Mouse (Mus musculus): ENCODE data around the gene Wdr43. TPM values are rescaled to one million over a fixed set of nuclear protein-coding genes. Genes with fewer than 3 reads are reported as not detected.
"Not testable (repeated sequence)": the region's sequence is repeated elsewhere in the genome, so short reads cannot be mapped to it uniquely, and the experiment has no call there.

Wdr43 gene
- polyA plus RNA-seq, 1 experiment from 2014 or later: 89.9 TPM

GRCm38 (mm10) chr17:71633350-71633749 is 17.7 kb downstream of the Wdr43 start:
- H3K4me2 ChIP-seq (ENCODE audit: low read depth): no peak overlapping the region
- 87% methylated on average over 8 of the region's 8 CpGs for WGBS
- ATAC-seq (ENCODE audit: insufficient read depth, low FRiP score, low TSS enrichment): no peak
- H3K36me3 ChIP-seq (ENCODE audit: control insufficient read depth, insufficient read depth, low read length): peaks cover 7% of the 10 kb centered on the region
- no peak overlapping the region for H3K4me3 ChIP-seq (ENCODE audit: low read depth, low read length)
- no peaks in the 10 kb centered on the region for H3K4me1 ChIP-seq (ENCODE audit: control insufficient read depth, insufficient read depth, low read length)
- H3K9ac ChIP-seq (ENCODE audit: low read length): no peak overlapping the region
- no peak for DNase-seq (ENCODE audit: low spot score)
- no peaks in the 10 kb centered on the region for H3K27me3 ChIP-seq (ENCODE audit: control insufficient read depth, insufficient read depth, low read length)
- no peak overlapping the region for H3K27ac ChIP-seq (ENCODE audit: low read depth, low read length)
- no peaks in the 10 kb centered on the region for H3K9me3 ChIP-seq (ENCODE audit: control insufficient read depth, low read length)

DNA sequence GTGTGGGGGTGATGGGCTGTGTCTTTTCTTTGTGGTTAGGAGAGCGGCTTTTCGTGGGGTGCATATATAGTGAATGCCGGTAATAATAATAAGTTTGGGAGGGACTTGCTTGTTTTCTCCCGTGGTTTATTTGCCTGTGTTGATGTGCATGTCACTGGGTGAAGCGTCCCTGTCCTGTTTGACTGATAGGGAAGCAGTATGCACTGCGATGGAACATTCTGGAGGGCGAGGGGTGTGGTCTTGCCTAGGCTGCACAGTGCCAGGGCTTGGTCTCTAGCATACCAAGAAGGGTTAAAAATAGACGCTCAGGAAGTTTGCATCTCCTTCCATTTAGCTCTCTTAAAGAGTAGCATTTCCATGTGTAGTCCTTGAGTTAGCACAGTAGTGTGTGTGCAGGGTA is 21.1 kb downstream of the Wdr43 start:
- Histone ChIP-seq H3K4me2 (ENCODE audit: low read depth) (no peak overlapping the region), H3K27me3 (ENCODE audit: control insufficient read depth, insufficient read depth, low read length) (no peaks in the 10 kb centered on the region), H3K4me1 (ENCODE audit: control insufficient read depth, insufficient read depth, low read length) (no peaks in the 10 kb centered on the region), H3K9me3 (ENCODE audit: control insufficient read depth, low read length) (no peaks in the 10 kb centered on the region), H3K27ac (ENCODE audit: low read depth, low read length) (no peak overlapping the region), H3K36me3 (ENCODE audit: control insufficient read depth, insufficient read depth, low read length) (peaks cover 11% of the 10 kb centered on the region), H3K4me3 (ENCODE audit: low read depth, low read length) (no peak overlapping the region), H3K9ac (ENCODE audit: low read length) (no peak overlapping the region)
- 94% methylated on average over 8 of the region's 8 CpGs for WGBS
- DNase-seq (ENCODE audit: low spot score) (no peak), ATAC-seq (ENCODE audit: insufficient read depth, low FRiP score, low TSS enrichment) (no peak)

DNA sequence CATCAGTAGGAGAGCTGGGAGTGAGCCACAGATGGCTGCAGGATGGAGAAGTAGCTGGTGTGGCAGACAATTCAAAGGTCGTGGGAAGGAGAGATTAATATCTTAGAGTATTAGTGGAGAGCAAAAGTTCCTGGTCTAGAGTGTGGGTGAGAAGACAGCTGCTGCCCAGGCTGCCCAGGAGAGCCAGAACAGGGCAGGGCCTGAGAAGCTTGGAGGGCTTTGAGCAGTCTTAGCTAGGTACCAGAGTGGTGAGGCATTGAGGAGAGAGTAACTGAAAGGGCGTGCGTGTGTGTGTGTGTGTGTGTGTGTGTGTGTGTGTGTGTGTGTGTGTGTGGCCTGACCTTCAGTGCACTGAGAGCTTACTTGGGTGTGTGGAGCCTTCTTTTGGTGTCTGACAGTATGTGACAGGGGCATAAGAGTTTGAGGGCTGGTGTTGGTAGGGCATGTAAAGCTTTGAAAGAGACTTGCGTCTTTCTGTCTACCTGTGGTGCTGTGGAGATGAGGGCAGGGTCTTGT is 22.1 kb downstream of the Wdr43 start:
- no peak overlapping the region for H3K27ac ChIP-seq (ENCODE audit: low read depth, low read length)
- H3K9ac ChIP-seq (ENCODE audit: low read length): no peak overlapping the region
- H3K4me1 ChIP-seq (ENCODE audit: control insufficient read depth, insufficient read depth, low read length): no peaks in the 10 kb centered on the region
- no peak for ATAC-seq (ENCODE audit: insufficient read depth, low FRiP score, low TSS enrichment)
- H3K27me3 ChIP-seq (ENCODE audit: control insufficient read depth, insufficient read depth, low read length): no peaks in the 10 kb centered on the region
- H3K4me3 ChIP-seq (ENCODE audit: low read depth, low read length): no peak overlapping the region
- DNase-seq (ENCODE audit: low spot score): no peak
- H3K9me3 ChIP-seq (ENCODE audit: control insufficient read depth, low read length): no peaks in the 10 kb centered on the region
- peaks cover 11% of the 10 kb centered on the region for H3K36me3 ChIP-seq (ENCODE audit: control insufficient read depth, insufficient read depth, low read length)
- no peak overlapping the region for H3K4me2 ChIP-seq (ENCODE audit: low read depth)
- WGBS: 91% methylated on average over 4 of the region's 4 CpGs

GRCm38 (mm10) chr17:71639056-71639455 is 23.4 kb downstream of the Wdr43 start:
- not testable (repeated sequence) for H3K4me2 ChIP-seq (ENCODE audit: low read depth); DNase-seq (ENCODE audit: low spot score); H3K4me3 ChIP-seq (ENCODE audit: low read depth, low read length); H3K9ac ChIP-seq (ENCODE audit: low read length); H3K36me3 ChIP-seq (ENCODE audit: control insufficient read depth, insufficient read depth, low read length); H3K27me3 ChIP-seq (ENCODE audit: control insufficient read depth, insufficient read depth, low read length); H3K9me3 ChIP-seq (ENCODE audit: control insufficient read depth, low read length); H3K4me1 ChIP-seq (ENCODE audit: control insufficient read depth, insufficient read depth, low read length); H3K27ac ChIP-seq (ENCODE audit: low read depth, low read length); ATAC-seq (ENCODE audit: insufficient read depth, low FRiP score, low TSS enrichment)
- 87% methylated on average over 5 of the region's 5 CpGs for WGBS

GRCm38 (mm10) chr17:71640421-71641085 is 24.9 kb downstream of the Wdr43 start:
- peaks cover 4% of the 10 kb centered on the region; the same call in 1 of the 2 replicates for H3K36me3 ChIP-seq (ENCODE audit: control insufficient read depth, insufficient read depth, low read length)
- no peak overlapping the region for H3K27ac ChIP-seq (ENCODE audit: low read depth, low read length)
- no peak overlapping the region for H3K4me2 ChIP-seq (ENCODE audit: low read depth)
- 93% methylated on average over 9 of the region's 9 CpGs for WGBS
- no peak overlapping the region for H3K9ac ChIP-seq (ENCODE audit: low read length)
- no peaks in the 10 kb centered on the region for H3K9me3 ChIP-seq (ENCODE audit: control insufficient read depth, low read length)
- no peaks in the 10 kb centered on the region for H3K27me3 ChIP-seq (ENCODE audit: control insufficient read depth, insufficient read depth, low read length)
- no peaks in the 10 kb centered on the region for H3K4me1 ChIP-seq (ENCODE audit: control insufficient read depth, insufficient read depth, low read length)
- DNase-seq (ENCODE audit: low spot score) (no peak), ATAC-seq (ENCODE audit: insufficient read depth, low FRiP score, low TSS enrichment) (no peak)
- no peak overlapping the region for H3K4me3 ChIP-seq (ENCODE audit: low read depth, low read length)

GRCm38 (mm10) chr17:71642190-71642589 is 26.5 kb downstream of the Wdr43 start:
- DNase-seq (ENCODE audit: low spot score) (no peak), ATAC-seq (ENCODE audit: insufficient read depth, low FRiP score, low TSS enrichment) (no peak)
- Histone ChIP-seq H3K4me3 (ENCODE audit: low read depth, low read length) (no peak overlapping the region), H3K9me3 (ENCODE audit: control insufficient read depth, low read length) (no peaks in the 10 kb centered on the region), H3K27ac (ENCODE audit: low read depth, low read length) (no peak overlapping the region), H3K36me3 (ENCODE audit: control insufficient read depth, insufficient read depth, low read length) (peaks cover 7% of the 10 kb centered on the region), H3K4me2 (ENCODE audit: low read depth) (no peak overlapping the region), H3K4me1 (ENCODE audit: control insufficient read depth, insufficient read depth, low read length) (no peaks in the 10 kb centered on the region), H3K9ac (ENCODE audit: low read length) (no peak overlapping the region), H3K27me3 (ENCODE audit: control insufficient read depth, insufficient read depth, low read length) (no peaks in the 10 kb centered on the region)
- WGBS: 91% methylated on average over 3 of the region's 3 CpGs

- H3K4me3 ChIP-seq (ENCODE audit: low read depth, low read length): no peak overlapping the region
- no peaks in the 10 kb centered on the region for H3K27me3 ChIP-seq (ENCODE audit: control insufficient read depth, insufficient read depth, low read length)
- peaks cover 10% of the 10 kb centered on the region for H3K36me3 ChIP-seq (ENCODE audit: control insufficient read depth, insufficient read depth, low read length)
- WGBS: 93% methylated on average over 9 of the region's 9 CpGs
- no peak overlapping the region for H3K4me2 ChIP-seq (ENCODE audit: low read depth)
- no peak overlapping the region for H3K27ac ChIP-seq (ENCODE audit: low read depth, low read length)
- H3K9me3 ChIP-seq (ENCODE audit: control insufficient read depth, low read length): no peaks in the 10 kb centered on the region
- H3K4me1 ChIP-seq (ENCODE audit: control insufficient read depth, insufficient read depth, low read length): no peaks in the 10 kb centered on the region
- H3K9ac ChIP-seq (ENCODE audit: low read length): no peak overlapping the region
- no peak for ATAC-seq (ENCODE audit: insufficient read depth, low FRiP score, low TSS enrichment)
- DNase-seq (ENCODE audit: low spot score): no peak
These were observed 34.3 kb downstream of the Wdr43 start for GRCm38 (mm10) chr17:71650011-71650410.

GRCm38 (mm10) chr17:71652495-71652894 is 36.8 kb downstream of the Wdr43 start:
- Histone ChIP-seq H3K4me1 (ENCODE audit: control insufficient read depth, insufficient read depth, low read length) (no peaks in the 10 kb centered on the region), H3K27ac (ENCODE audit: low read depth, low read length) (no peak overlapping the region), H3K9ac (ENCODE audit: low read length) (no peak overlapping the region), H3K4me2 (ENCODE audit: low read depth) (no peak overlapping the region), H3K9me3 (ENCODE audit: control insufficient read depth, low read length) (no peaks in the 10 kb centered on the region), H3K27me3 (ENCODE audit: control insufficient read depth, insufficient read depth, low read length) (no peaks in the 10 kb centered on the region), H3K36me3 (ENCODE audit: control insufficient read depth, insufficient read depth, low read length) (peaks cover 8% of the 10 kb centered on the region), H3K4me3 (ENCODE audit: low read depth, low read length) (no peak overlapping the region)
- WGBS: 96% methylated on average over 2 of the region's 2 CpGs
- DNase-seq (ENCODE audit: low spot score): no peak
- no peak for ATAC-seq (ENCODE audit: insufficient read depth, low FRiP score, low TSS enrichment)

DNA sequence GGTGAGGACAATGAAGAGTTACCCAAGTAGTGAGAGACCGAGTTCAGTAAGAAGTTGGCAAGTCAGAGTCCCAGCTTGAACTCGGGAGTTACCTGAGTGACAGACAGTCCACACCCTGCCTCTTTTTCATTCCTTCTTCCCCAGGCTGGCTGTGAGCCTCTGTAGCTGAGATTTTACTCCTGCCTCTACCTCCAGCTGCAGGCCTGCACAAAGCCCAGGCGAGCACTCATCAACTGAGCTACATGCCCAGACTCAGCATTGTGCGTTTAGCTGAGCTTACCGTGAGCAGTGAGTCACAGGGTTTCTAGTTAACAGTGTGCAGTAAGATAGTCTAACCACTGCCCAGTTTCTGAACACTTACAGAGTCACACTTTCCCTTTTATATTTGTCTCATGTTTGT is 37.2 kb downstream of the Wdr43 start:
- no peaks in the 10 kb centered on the region for H3K9me3 ChIP-seq (ENCODE audit: control insufficient read depth, low read length)
- no peak for ATAC-seq (ENCODE audit: insufficient read depth, low FRiP score, low TSS enrichment)
- WGBS: 95% methylated on average over 5 of the region's 5 CpGs
- no peak for DNase-seq (ENCODE audit: low spot score)
- no peak overlapping the region for H3K27ac ChIP-seq (ENCODE audit: low read depth, low read length)
- peaks cover 8% of the 10 kb centered on the region for H3K36me3 ChIP-seq (ENCODE audit: control insufficient read depth, insufficient read depth, low read length)
- no peak overlapping the region for H3K4me3 ChIP-seq (ENCODE audit: low read depth, low read length)
- no peak overlapping the region for H3K4me2 ChIP-seq (ENCODE audit: low read depth)
- H3K4me1 ChIP-seq (ENCODE audit: control insufficient read depth, insufficient read depth, low read length): no peaks in the 10 kb centered on the region
- no peak overlapping the region for H3K9ac ChIP-seq (ENCODE audit: low read length)
- no peaks in the 10 kb centered on the region for H3K27me3 ChIP-seq (ENCODE audit: control insufficient read depth, insufficient read depth, low read length)

Measured in neural tube, embryonic 11.5 days (tissue).